Mouse (Mus musculus) liver, embryonic 13.5 days (tissue): ENCODE data around the gene Vwa1. TPM values are rescaled to one million over a fixed set of nuclear protein-coding genes. Genes with fewer than 3 reads are reported as not detected.

Experiments used
- ATAC-seq: fragments of 200-750 bp; cut with Nextera tagmentation; 2 replicates; pipeline ENCODE4 v1.8.0; 2017; ENCODE audit warnings: low read depth, mild to moderate bottlenecking, moderate number of reproducible peaks, moderate library complexity
- DNase-seq: peaks from one replicate; pipeline ENCODE4 v3.0.0; 2022
- H3K27ac ChIP-seq: fragments of 300-500 bp; sonication (generic); 2 replicates; pipeline ENCODE4 v1.5.1; 2015; ENCODE audit warnings: moderate library complexity, mild to moderate bottlenecking, inconsistent platforms
- H3K27me3 ChIP-seq: fragments of 300-500 bp; sonication (generic); 2 replicates; pipeline ENCODE4 v1.6.1; 2015; ENCODE audit warnings: mild to moderate bottlenecking, inconsistent platforms
- H3K36me3 ChIP-seq: fragments of 300-500 bp; sonication (generic); 2 replicates; pipeline ENCODE4 v1.6.1; 2015; ENCODE audit warnings: mild to moderate bottlenecking, inconsistent platforms
- H3K4me1 ChIP-seq: fragments of 300-500 bp; sonication (generic); replicated peaks from 2 replicates; pipeline ENCODE4 v1.6.1; 2015; ENCODE audit warnings: inconsistent platforms
- H3K4me2 ChIP-seq: fragments of 300-500 bp; sonication (generic); 2 replicates; pipeline ENCODE4 v1.6.1; 2015; ENCODE audit warnings: inconsistent platforms, mild to moderate bottlenecking, moderate library complexity
- H3K4me3 ChIP-seq: fragments of 300-500 bp; sonication (generic); replicated peaks from 2 replicates; pipeline ENCODE4 v1.5.1; 2015; ENCODE audit warnings: mild to moderate bottlenecking, inconsistent platforms
- H3K9ac ChIP-seq: fragments of 300-500 bp; sonication (generic); 2 replicates; pipeline ENCODE4 v1.6.1; 2015; ENCODE audit warnings: mild to moderate bottlenecking, inconsistent platforms
- H3K9me3 ChIP-seq: fragments of 300-500 bp; sonication (generic); replicated peaks from 2 replicates; pipeline ENCODE4 v1.6.1; 2016; ENCODE audit warnings: inconsistent platforms
- WGBS: fragments of 180-500 bp; shearing (Covaris S2); methylation state at CpG from one replicate; pipeline ENCODE4 v1.1.7; 2015; ENCODE audit not compliant: insufficient replicate concordance; 5-methylcytosine and 5-hydroxymethylcytosine counted together
- polyA plus RNA-seq: library from polyadenylated mRNA; unstranded; fragments of >200 nt; fragmentation: Nextera tagmentation; extraction: Ambion mirVana; gene quantifications from 2 replicates; pipeline ENCODE4 v1.2.1, GENCODE M21; 2015

Gene Vwa1
- polyA plus RNA-seq, 1 experiment from 2014 or later = 0.45 TPM

DNA sequence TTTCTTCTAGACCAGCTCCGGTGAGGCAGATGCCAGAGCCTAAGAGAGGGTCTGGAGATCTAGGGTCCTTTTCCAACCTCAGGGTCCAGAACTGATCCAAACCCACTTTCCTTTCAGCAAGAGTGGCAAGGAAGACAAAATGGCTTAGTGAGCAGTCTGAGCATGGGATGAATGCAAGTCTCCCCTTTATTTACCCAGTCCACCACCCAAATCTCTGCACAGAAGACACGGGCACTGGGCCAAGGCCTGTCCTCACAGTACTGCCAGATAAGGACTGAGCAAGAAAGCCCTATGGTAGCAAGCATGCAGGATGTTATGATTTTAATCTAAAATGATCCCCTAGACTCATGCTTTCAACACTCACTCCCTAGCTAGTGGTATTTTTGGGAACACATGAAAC is 3.3 kb upstream of the Vwa1 start:
- DNase-seq (no peak), ATAC-seq (no peak)
- Histone ChIP-seq H3K4me2 (no peak overlapping the region), H3K9me3 (no peaks in the 10 kb centered on the region), H3K27me3 (peaks cover 67% of the 10 kb centered on the region), H3K27ac (no peak overlapping the region), H3K9ac (no peak overlapping the region), H3K4me3 (no peak overlapping the region), H3K36me3 (no peaks in the 10 kb centered on the region), H3K4me1 (peaks cover 38% of the 10 kb centered on the region)
- WGBS = 52% methylated on average over 2 of the region's 2 CpGs

DNA sequence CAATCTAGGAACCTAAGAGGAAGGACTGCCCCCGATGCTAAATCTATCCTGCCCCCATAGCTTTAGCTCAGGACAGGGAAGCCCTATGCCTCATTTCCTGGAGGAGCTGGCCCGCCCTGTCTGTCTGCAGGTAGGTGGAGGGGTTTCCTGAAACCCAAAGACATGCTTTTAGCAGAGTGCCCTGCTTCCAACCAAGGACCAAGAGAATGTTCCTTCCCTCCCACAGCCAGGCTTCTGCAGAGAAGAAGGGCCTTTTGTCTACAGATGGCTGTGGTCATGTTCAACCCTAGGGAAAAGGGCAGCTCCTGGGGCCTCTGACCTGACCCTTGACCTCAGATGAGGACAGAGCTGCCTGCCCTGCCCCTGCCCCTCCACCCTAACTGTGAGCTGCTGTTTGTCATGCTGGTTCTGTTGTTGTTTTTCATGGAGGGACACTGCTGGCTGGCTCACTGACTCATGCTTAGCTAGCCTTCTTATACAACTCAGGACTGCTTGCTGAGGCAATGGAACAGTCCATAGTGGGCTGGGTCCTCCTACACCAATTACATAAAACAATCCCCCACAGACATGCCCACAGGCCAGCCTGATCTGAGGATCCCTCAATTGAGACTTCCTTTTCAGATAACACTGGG is 2.3 kb upstream of the Vwa1 start:
- Histone ChIP-seq H3K4me3 (no peak overlapping the region), H3K9me3 (no peaks in the 10 kb centered on the region), H3K4me1 (peaks cover 38% of the 10 kb centered on the region), H3K27me3 (peaks cover 70% of the 10 kb centered on the region), H3K9ac (no peak overlapping the region), H3K36me3 (no peaks in the 10 kb centered on the region), H3K4me2 (no peak overlapping the region), H3K27ac (peak overlapping the region; percentile 12; the same call in 1 of the 2 replicates)
- ATAC-seq (no peak), DNase-seq (no peak)
- 30% methylated on average over 2 of the region's 2 CpGs for WGBS

DNA sequence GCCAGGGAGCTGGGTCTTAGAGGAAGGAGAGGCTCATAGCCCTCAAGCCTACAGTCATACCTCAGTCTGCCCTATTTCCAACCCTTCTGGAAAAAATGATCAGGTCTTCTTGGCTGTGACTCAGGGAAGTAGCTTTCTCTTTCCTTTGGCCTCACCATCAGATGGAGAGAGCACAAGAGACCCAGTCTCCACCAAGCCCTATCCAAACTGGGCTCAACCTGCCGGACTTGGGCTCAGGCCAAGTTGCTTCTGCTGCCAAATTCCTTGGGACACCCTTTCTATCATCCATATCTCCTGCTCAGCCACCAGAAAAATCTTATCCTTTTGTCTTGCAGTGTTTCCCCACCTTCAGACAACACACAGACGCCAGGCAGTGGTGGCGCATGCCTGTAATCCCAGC is 1.4 kb upstream of the Vwa1 start:
- Histone ChIP-seq H3K4me3 (no peak overlapping the region), H3K27ac (no peak overlapping the region), H3K27me3 (peaks cover 72% of the 10 kb centered on the region), H3K9me3 (no peaks in the 10 kb centered on the region), H3K9ac (no peak overlapping the region), H3K4me1 (peaks cover 38% of the 10 kb centered on the region), H3K36me3 (no peaks in the 10 kb centered on the region), H3K4me2 (no peak overlapping the region)
- no peak for DNase-seq
- 77% methylated on average over 3 of the region's 3 CpGs for WGBS
- ATAC-seq = no peak

DNA sequence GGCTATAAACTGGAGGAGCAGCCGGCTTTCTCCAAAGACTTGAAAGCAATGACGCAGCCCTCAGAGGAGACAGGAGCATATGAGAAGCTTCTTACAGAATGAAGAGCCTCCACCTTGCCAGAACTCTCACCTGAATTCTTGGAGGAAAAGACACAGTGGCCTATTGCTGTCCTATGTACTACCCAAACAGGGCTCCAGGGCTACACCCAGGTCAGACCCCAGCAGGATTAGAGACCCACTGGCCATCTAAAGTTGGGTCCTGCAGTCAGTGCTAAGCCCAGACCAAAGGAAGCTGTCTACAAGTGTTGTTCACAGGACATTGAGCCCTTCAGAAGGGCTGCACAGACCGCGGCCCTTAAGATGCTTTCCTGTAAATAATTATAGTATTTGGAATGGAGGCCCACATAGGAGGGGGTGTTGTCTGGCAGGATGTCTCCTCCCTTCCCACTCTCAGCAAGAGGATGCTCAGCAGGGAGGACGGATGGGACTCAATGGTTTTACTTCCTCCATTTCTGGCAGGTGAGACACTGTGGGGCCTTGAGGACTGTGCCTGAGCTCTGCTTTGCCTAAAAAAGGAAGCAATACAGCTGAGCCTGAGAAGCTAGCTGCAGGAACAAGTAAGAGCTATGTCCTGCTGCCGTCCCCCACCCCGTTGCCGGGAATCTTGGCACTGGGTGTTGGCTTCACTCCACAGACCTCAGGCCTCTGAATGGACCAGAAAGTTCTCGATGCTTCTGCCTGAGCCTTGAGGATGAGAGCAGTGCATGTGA is 658 bp upstream of the Vwa1 start:
- no peak overlapping the region for H3K9ac ChIP-seq
- peaks cover 42% of the 10 kb centered on the region for H3K4me1 ChIP-seq
- peak overlapping the region; percentile 67 for H3K4me2 ChIP-seq
- H3K4me3 ChIP-seq = no peak overlapping the region
- DNase-seq (no peak), ATAC-seq (no peak)
- WGBS = 41% methylated on average over 9 of the region's 9 CpGs
- no peak overlapping the region for H3K27ac ChIP-seq
- no peaks in the 10 kb centered on the region for H3K9me3 ChIP-seq
- peaks cover 71% of the 10 kb centered on the region for H3K27me3 ChIP-seq
- no peaks in the 10 kb centered on the region for H3K36me3 ChIP-seq

DNA sequence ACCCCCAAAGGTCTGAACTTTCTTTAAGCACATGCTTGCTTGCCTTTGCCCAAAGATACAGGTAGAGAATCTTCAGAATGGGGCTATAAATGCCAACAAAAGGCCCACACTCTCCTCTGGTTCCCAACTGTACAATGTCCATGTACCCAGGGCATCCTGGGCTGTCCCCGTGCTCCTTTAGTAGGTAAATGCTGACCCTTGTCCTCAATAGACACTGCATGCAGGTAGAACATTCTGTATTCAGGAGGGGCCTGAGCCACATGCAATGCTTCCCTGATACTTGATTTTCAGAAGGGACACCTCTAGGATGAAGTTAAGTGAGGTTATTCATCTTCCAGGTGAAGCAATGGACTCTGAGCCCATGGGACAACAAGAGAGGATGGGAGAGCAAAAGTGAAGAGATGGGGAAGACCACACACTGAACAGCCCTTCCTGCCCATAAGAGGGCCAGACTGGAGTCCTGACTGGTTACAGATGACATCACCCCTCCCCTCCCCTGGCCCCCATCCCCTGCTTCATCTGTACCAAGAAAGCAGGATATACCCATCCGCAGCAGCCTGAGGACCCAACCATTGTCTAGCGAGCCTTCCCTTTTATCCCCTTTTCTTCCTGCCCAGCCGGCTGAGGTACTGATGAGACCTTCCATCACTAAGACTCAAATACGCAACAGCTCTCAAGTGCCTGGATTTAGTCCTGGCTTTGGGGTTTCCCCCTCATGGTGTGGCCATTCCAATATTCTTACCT is 991 bp downstream of the Vwa1 start:
- DNase-seq (no peak), ATAC-seq (no peak)
- 25% methylated on average over 5 of the region's 5 CpGs for WGBS
- no peak overlapping the region for H3K27ac ChIP-seq
- H3K27me3 ChIP-seq = peaks cover 64% of the 10 kb centered on the region
- H3K36me3 ChIP-seq = no peaks in the 10 kb centered on the region
- peaks cover 54% of the 10 kb centered on the region for H3K4me1 ChIP-seq
- H3K9ac ChIP-seq = no peak overlapping the region
- H3K9me3 ChIP-seq = no peaks in the 10 kb centered on the region
- H3K4me2 ChIP-seq = peak overlapping the region; percentile 67
- no peak overlapping the region for H3K4me3 ChIP-seq

DNA sequence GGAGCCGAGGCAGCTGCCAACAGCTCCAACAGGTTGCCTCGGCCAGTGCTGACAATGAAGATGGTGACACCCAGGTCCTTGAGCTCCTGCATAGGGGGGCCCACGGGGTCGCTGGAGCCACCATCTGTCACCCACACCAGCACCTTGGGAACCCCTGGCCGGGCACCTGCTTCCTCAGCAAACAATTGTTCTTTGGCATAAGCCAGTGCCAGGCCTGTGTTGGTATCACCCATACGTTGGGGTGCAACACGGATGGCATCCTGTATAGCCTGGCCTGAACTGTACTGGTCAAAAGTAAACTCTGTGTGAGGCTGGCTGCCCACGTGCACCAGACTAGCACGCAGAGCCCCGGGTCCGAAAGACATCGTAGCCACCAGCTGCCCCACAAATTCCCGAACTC is 1.7 kb downstream of the Vwa1 start:
- Histone ChIP-seq H3K9ac (no peak overlapping the region), H3K4me2 (no peak overlapping the region), H3K4me3 (no peak overlapping the region), H3K27me3 (peaks cover 64% of the 10 kb centered on the region), H3K4me1 (peaks cover 52% of the 10 kb centered on the region), H3K27ac (no peak overlapping the region), H3K36me3 (no peaks in the 10 kb centered on the region), H3K9me3 (no peaks in the 10 kb centered on the region)
- ATAC-seq (no peak), DNase-seq (no peak)
- 73% methylated on average over 13 of the region's 13 CpGs for WGBS

DNA sequence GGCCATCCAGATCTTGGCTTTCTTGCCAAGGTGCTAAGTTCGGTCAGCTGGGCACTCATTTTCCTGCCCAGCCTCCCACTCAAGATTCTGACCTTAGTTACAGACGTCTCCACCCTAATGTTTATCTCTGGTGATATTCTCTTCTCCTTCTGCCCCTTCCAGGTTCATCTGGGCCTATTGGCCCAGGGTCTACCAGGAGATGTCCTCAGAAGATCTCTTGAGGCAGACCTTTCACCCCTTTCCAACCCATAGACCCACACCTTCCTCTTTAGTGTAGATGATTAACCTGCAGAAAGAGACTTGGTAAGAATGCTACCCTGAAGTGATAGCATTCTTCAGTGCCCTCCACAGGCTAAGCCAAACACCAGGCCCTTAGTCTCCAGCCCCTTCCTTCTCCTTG is 2.8 kb downstream of the Vwa1 start:
- no peak for ATAC-seq
- peaks cover 60% of the 10 kb centered on the region for H3K27me3 ChIP-seq

DNA sequence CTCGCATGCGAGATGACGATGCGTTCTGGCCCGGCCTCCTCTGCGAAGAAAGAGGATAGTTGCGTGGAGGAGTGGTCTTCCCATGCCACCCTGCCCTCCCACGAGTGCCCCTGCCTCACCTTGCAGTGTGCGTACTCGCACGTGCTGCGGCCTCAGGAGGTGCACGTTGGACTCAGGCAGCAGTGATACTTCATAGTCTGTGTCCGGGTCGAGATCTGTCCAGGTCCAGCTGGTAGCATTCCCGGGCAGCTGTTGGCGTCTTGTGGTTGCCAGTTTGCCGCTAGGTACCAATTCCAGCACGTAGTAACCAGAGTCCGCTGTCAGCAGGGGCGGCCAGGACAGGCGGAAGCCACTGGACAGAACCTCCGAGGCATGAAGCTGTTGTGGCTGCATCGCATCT is 3.9 kb downstream of the Vwa1 start:
- no peaks in the 10 kb centered on the region for H3K36me3 ChIP-seq
- 51% methylated on average over 24 of the region's 24 CpGs for WGBS
- H3K27ac ChIP-seq = no peak overlapping the region
- peaks cover 37% of the 10 kb centered on the region for H3K4me1 ChIP-seq
- H3K4me2 ChIP-seq = peak overlapping the region; percentile 86
- H3K9ac ChIP-seq = peak overlapping the region; percentile 82
- ATAC-seq = no peak
- no peak for DNase-seq
- H3K27me3 ChIP-seq = peaks cover 50% of the 10 kb centered on the region
- H3K4me3 ChIP-seq = peak overlapping the region; percentile 66
- H3K9me3 ChIP-seq = no peaks in the 10 kb centered on the region

More for the DNA sequence above, 2.8 kb downstream of the Vwa1 start:
- Histone ChIP-seq H3K4me3 (no peak overlapping the region), H3K36me3 (no peaks in the 10 kb centered on the region), H3K27ac (no peak overlapping the region), H3K4me1 (peaks cover 41% of the 10 kb centered on the region), H3K9me3 (no peaks in the 10 kb centered on the region), H3K4me2 (no peak overlapping the region), H3K9ac (no peak overlapping the region)
- no peak for DNase-seq
- 60% methylated on average over 2 of the region's 2 CpGs for WGBS

DNA sequence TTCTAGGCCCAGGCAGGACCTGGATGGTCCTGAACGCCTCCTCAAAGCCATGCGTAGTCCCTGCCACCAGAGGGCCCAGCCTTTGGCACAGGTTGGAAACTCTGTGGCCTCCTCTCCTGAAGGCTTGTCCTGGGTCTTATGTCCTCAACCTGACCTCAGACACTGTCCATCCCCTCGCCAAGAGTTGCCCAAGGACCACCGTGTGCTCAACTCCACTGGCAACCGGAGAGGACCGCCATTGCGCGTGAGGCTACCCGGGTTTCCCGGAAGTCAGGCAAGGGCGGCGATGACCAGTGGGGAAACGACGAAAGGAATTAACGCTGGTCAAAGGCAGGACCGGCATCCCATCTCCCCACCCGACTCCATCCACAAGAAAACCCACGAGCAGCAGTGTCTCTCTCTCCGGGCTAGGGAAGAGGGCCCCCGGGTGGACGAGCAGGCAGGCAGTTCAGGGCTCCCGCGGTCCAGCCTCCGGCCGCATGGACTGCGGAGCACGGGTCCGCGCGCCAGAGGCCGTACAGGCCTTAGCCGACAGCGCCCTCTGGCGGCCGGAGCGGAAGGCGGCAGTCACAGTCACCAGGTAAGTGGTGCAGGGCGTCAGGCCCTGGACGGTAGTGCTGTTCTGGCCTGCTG is 4.5 kb downstream of the Vwa1 start:
- Histone ChIP-seq H3K4me2 (peak overlapping the region; percentile 86), H3K27ac (peak overlapping the region; percentile 43; the same call in 1 of the 2 replicates), H3K9ac (peak overlapping the region; percentile 82), H3K4me3 (peak overlapping the region; percentile 66), H3K9me3 (no peaks in the 10 kb centered on the region), H3K27me3 (peaks cover 44% of the 10 kb centered on the region), H3K4me1 (peaks cover 32% of the 10 kb centered on the region), H3K36me3 (no peaks in the 10 kb centered on the region)
- peak; percentile 82 for DNase-seq
- under 1% methylated on average over 39 of the region's 39 CpGs for WGBS
- ATAC-seq = peak; percentile 86

DNA sequence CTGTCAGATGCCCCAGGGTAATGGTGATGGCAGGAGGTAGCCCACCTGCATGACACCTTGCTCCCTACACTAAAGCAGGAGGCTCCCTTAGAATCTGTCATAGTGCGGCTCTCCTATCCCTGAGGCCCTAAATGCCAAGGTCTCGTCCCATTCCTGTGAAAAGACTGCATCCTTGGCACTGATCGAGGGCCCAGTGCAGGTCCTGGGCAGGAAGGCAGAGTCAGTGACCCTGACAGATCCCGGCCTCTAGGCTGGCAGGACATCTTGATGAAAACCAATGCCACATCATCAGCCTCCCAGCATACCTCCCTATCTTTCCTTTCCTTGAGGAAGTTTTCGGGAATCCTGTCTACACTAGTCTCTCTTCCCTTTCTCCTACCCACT is 5.0 kb downstream of the Vwa1 start:
- Histone ChIP-seq H3K4me3 (peak overlapping the region; percentile 66), H3K36me3 (no peaks in the 10 kb centered on the region), H3K9ac (peak overlapping the region; percentile 82), H3K9me3 (no peaks in the 10 kb centered on the region), H3K4me2 (peak overlapping the region; percentile 86), H3K27me3 (peaks cover 38% of the 10 kb centered on the region), H3K27ac (no peak overlapping the region), H3K4me1 (peaks cover 27% of the 10 kb centered on the region)
- 53% methylated on average over 5 of the region's 5 CpGs for WGBS
- DNase-seq (no peak), ATAC-seq (no peak)

DNA sequence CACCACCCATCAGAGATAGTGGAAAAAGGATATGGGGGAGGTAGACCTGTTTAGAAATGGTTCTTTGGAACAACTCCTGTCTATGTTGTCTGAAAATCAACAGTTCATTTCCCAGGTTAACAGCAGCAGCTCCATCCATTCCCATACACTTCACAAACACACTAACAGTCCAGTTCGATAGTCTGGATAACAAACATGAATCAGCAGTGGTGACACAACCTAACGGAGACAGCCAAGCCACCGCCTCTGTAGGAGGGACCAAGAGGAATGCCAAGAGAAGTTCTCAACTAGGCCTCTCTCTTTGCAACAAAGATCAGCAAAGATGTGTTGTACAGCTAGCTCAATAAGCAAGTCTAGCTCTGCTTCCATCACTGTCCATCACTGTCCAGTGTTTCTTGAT is 12.1 kb downstream of the Vwa1 start:
- DNase-seq = no peak
- 63% methylated on average over 3 of the region's 3 CpGs for WGBS

More for the DNA sequence above, 12.1 kb downstream of the Vwa1 start:
- no peak overlapping the region; the same call in 1 of the 2 replicates for H3K9ac ChIP-seq
- no peak overlapping the region for H3K27ac ChIP-seq
- peak overlapping the region; percentile 97 for H3K4me2 ChIP-seq
- H3K4me1 ChIP-seq = peaks cover 40% of the 10 kb centered on the region
- no peaks in the 10 kb centered on the region for H3K9me3 ChIP-seq
- no peaks in the 10 kb centered on the region for H3K27me3 ChIP-seq
- no peak for ATAC-seq
- peak overlapping the region; percentile 82; the same call in 1 of the 2 replicates for H3K4me3 ChIP-seq
- H3K36me3 ChIP-seq = peaks cover 11% of the 10 kb centered on the region
